Mouse (Mus musculus): ENCODE measurements around the gene Folr1.

GRCm38 (mm10) chr7:101847934-101848333 is 22.7 kb downstream of the Folr1 start:
- TF ChIP-seq CTCF (conservative IDR thresholded peaks at IDR 0.05; ENCODE audit: low read length), result no peak; the same call in 1 of the 2 replicates
- TF ChIP-seq NANOG (IDR thresholded peaks at IDR 0.05; ENCODE audit: borderline replicate concordance, low read length), result no peak

Data from E14TG2a.4 (cell line).